Mouse (Mus musculus) midbrain, embryonic 16.5 days (tissue): Measurements from ENCODE around the gene Azin2. TPM values are rescaled to one million over a fixed set of nuclear protein-coding genes. Genes with fewer than 3 reads are reported as not detected.

Experiments used
- ATAC-seq: fragments of 200-750 bp; cut with Nextera tagmentation; 2 replicates; pipeline ENCODE4 v1.8.0; 2017; ENCODE audit warnings: moderate TSS enrichment
- H3K27ac ChIP-seq: fragments of 300-500 bp; sonication (generic); 2 replicates; pipeline ENCODE4 v1.5.1; 2014; ENCODE audit warnings: mild to moderate bottlenecking, low read length, mixed read lengths
- H3K27me3 ChIP-seq: fragments of 300-500 bp; sonication (generic); 2 replicates; pipeline ENCODE4 v1.6.1; 2014; ENCODE audit warnings: low read depth, low read length, mixed read lengths; ENCODE audit not compliant: control insufficient read depth, insufficient read depth
- H3K36me3 ChIP-seq: fragments of 300-500 bp; sonication (generic); 2 replicates; pipeline ENCODE4 v1.6.1; 2014; ENCODE audit warnings: mild to moderate bottlenecking, low read length, moderate library complexity, mixed read lengths; ENCODE audit not compliant: control insufficient read depth, insufficient read depth
- H3K4me1 ChIP-seq: fragments of 300-500 bp; sonication (generic); 2 replicates; pipeline ENCODE4 v1.6.1; 2014; ENCODE audit warnings: mild to moderate bottlenecking, low read length, mixed read lengths; ENCODE audit not compliant: control insufficient read depth, insufficient read depth
- H3K4me2 ChIP-seq: fragments of 300-500 bp; sonication (generic); 2 replicates; pipeline ENCODE4 v1.6.1; 2014; ENCODE audit warnings: mild to moderate bottlenecking, low read length, mixed read lengths
- H3K4me3 ChIP-seq: fragments of 300-500 bp; sonication (generic); 2 replicates; pipeline ENCODE4 v1.5.1; 2014; ENCODE audit warnings: low read depth, mild to moderate bottlenecking, low read length, moderate library complexity, mixed read lengths
- H3K9ac ChIP-seq: fragments of 300-500 bp; sonication (generic); 2 replicates; pipeline ENCODE4 v1.6.1; 2014; ENCODE audit warnings: low read depth, low read length, mixed read lengths
- H3K9me3 ChIP-seq: fragments of 300-500 bp; sonication (generic); replicated peaks from 2 replicates; pipeline ENCODE4 v1.6.1; 2014; ENCODE audit warnings: mild to moderate bottlenecking, low read length, mixed read lengths; ENCODE audit not compliant: control insufficient read depth, poor library complexity, severe bottlenecking
- WGBS: fragments of 180-500 bp; shearing (Covaris S2); extraction: QIAGEN DNeasy Blood & Tissue Kit; methylation state at CpG from one replicate; pipeline ENCODE4 v1.1.7; 2014; 5-methylcytosine and 5-hydroxymethylcytosine counted together
- polyA plus RNA-seq: library from polyadenylated mRNA; unstranded; fragments of >200 nt; fragmentation: Nextera tagmentation; extraction: Ambion mirVana; gene quantifications from 2 replicates; pipeline ENCODE4 v1.2.1, GENCODE M21; 2015

The Azin2 gene
- polyA plus RNA-seq, 1 experiment from 2014 or later, result 20.2 TPM

DNA sequence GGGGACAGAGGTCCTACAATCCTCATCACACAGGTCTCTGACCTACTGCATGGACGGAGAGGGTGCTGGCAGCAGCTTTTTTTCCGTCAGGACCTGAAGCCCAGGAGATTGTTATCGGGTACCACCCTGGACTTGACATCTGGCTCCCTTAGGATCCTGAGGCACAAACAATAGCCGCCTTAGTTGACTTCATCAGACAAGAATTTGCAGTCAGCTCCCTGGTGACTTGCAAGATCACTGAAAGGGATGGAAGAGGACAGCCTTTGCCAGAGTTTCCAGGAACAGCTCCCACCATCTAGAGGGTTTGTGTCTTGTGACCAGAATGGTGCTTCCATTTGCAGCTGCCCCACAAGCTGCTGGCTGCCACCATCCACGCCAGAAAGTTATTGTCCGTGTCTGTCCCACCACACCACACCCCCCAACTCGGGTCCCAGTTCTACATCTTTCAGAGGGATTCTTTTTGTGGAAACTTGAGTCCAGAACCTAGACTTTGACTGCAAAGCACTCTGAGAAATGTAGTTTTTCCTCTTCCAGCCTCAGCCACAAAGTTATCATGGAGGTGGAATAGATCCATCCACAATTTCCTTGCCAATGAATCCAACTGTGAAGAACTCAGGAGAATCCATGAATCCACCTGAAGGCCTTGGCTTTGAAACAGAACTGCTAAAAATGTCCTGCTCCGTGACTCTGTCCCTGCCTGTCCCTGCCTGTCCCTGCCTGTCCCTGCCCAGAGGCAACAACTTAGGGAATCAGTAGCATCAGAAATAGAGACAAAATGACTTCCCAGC lies 51.8 kb downstream of the Azin2 start:
- H3K4me2 ChIP-seq, result no peak overlapping the region
- no peak overlapping the region for H3K4me3 ChIP-seq
- H3K27ac ChIP-seq, result no peak overlapping the region
- no peak overlapping the region for H3K9ac ChIP-seq
- no peaks in the 10 kb centered on the region for H3K27me3 ChIP-seq
- 80% methylated on average over 8 of the region's 8 CpGs for WGBS
- H3K4me1 ChIP-seq, result no peaks in the 10 kb centered on the region
- no peak for ATAC-seq
- H3K36me3 ChIP-seq, result peaks cover 5% of the 10 kb centered on the region
- no peaks in the 10 kb centered on the region for H3K9me3 ChIP-seq

DNA sequence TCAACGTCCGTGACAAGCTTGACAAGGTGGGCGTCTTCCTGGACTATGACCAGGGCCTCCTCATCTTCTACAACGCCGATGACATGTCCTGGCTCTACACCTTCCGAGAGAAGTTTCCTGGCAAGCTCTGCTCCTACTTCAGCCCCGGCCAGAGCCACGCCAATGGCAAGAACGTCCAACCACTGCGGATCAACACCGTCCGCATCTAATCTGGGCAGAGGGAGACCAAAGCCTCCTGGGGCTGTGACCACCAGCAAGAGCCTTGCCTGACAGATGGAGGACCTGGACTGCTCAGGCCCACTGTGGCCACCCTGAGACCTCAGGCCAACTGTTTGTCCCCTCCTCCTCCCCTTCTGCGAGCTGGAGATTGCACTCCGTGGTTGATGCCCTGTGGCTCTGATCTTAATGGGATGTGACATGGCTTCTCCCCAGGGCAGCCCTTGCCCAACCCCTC lies 52.8 kb downstream of the Azin2 start:
- H3K4me2 ChIP-seq, result no peak overlapping the region
- H3K36me3 ChIP-seq, result peaks cover 5% of the 10 kb centered on the region
- H3K9me3 ChIP-seq, result no peaks in the 10 kb centered on the region
- no peaks in the 10 kb centered on the region for H3K4me1 ChIP-seq
- no peak overlapping the region for H3K27ac ChIP-seq
- H3K9ac ChIP-seq, result no peak overlapping the region
- no peaks in the 10 kb centered on the region for H3K27me3 ChIP-seq
- H3K4me3 ChIP-seq, result no peak overlapping the region
- ATAC-seq, result no peak
- 75% methylated on average over 14 of the region's 14 CpGs for WGBS

DNA sequence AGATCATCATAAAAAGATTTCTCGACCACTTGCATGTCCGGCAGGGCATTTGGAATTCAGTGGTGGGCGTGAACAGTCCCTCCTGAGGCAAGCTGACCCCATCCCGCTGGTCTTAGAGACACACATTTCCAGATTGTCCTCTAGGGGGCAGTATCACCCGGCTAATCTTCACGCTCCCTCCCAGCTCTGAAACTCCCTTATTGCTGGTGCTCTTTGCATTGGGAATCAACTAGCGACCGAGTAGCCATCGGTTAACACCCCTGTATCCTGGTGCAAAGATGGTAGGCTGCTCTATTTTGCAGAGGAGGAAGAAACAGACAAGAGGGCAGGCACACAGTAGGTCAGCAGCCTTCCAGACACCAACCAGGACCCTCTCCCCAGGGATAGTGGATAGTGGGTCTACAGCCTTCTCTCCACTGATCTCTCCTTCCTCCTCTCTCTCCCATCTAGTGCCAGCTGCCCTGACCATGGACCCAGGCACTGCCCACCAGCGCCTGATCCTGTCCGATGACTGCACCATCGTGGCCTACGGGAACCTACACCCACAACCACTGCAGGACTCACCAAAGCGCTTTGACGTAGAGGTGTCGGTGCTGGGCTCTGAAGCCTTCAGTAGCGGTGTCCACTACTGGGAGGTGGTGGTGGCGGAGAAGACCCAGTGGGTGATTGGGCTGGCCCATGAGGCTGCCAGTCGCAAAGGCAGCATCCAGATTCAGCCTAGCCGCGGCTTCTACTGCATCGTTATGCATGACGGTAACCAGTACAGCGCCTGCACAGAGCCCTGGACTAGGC lies 53.5 kb downstream of the Azin2 start:
- 65% methylated on average over 24 of the region's 24 CpGs for WGBS
- ATAC-seq, result no peak

DNA sequence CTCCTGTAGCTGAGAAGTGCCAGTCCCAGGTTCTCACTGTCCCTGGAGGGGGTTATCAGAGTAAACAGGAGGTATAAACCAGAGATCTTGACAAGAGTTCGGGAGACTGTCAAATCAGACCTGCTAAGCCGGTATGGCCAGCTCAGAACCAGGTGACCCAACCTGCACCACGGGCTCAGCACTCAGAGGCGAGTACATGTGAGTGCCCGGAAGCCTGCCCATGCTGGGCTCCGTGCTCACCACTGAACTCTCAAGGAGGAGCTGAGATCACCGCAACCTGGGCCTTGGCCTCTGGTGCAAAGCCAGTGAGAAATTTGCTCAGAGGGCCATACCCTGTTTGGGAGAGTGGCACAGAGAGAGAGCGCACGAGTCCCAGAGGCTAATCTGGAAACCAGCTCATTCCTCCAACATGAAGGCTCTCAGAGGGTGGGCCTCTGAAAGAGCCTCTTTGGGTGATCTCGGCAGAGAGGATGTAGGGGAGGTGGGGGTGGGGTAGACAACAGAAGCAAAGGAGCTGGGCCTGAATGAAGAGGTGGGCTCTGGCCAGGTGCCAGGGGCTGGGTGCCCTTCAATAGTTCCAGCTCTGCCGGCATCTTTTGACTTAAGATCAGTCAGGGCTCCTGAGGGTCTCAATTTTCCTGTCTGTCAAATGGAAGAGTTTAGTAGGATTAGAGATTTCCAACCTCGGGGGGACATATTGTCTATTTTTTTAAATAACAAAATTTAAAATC lies 54.8 kb downstream of the Azin2 start:
- no peaks in the 10 kb centered on the region for H3K4me1 ChIP-seq
- H3K4me2 ChIP-seq, result no peak overlapping the region
- no peaks in the 10 kb centered on the region for H3K9me3 ChIP-seq
- H3K4me3 ChIP-seq, result no peak overlapping the region
- 69% methylated on average over 12 of the region's 12 CpGs for WGBS
- no peak for ATAC-seq
- no peak overlapping the region for H3K27ac ChIP-seq
- H3K27me3 ChIP-seq, result no peaks in the 10 kb centered on the region; the same call in 1 of the 2 replicates
- H3K36me3 ChIP-seq, result peaks cover 7% of the 10 kb centered on the region
- H3K9ac ChIP-seq, result no peak overlapping the region

More for the DNA sequence above, 53.5 kb downstream of the Azin2 start:
- no peak overlapping the region for H3K4me2 ChIP-seq
- H3K27me3 ChIP-seq, result no peaks in the 10 kb centered on the region
- H3K9me3 ChIP-seq, result no peaks in the 10 kb centered on the region
- no peak overlapping the region for H3K9ac ChIP-seq
- no peak overlapping the region for H3K4me3 ChIP-seq
- no peaks in the 10 kb centered on the region for H3K4me1 ChIP-seq
- peaks cover 5% of the 10 kb centered on the region for H3K36me3 ChIP-seq
- no peak overlapping the region for H3K27ac ChIP-seq

DNA sequence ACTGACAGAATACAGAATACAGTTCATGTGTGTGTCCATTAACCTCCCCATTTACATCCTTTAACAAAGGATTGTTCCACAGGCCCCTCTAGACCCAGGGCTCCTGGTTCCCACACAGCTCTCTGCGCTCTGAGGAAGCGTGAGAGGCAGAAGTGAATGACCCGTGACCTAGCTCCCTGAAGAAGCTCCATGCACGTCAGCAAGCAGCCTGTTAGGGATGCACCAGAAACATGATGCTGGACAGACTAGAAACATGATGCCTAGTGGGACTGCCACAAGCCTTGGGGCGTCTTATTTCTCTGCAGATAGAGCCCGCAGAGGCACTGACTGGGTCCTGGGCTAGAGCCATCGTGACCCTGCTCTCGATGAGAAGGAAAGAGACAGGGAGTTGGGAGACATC lies 55.5 kb downstream of the Azin2 start:
- H3K9ac ChIP-seq, result 0 out of 2 replicates have a peak overlapping the region, but pooled peaks have one; percentile 28
- WGBS, result 58% methylated on average over 8 of the region's 8 CpGs
- no peak for ATAC-seq
- H3K36me3 ChIP-seq, result peaks cover 7% of the 10 kb centered on the region
- no peak overlapping the region for H3K27ac ChIP-seq
- H3K4me2 ChIP-seq, result no peak overlapping the region
- H3K4me1 ChIP-seq, result no peaks in the 10 kb centered on the region
- H3K9me3 ChIP-seq, result no peaks in the 10 kb centered on the region
- H3K27me3 ChIP-seq, result no peaks in the 10 kb centered on the region; the same call in 1 of the 2 replicates
- no peak overlapping the region for H3K4me3 ChIP-seq

DNA sequence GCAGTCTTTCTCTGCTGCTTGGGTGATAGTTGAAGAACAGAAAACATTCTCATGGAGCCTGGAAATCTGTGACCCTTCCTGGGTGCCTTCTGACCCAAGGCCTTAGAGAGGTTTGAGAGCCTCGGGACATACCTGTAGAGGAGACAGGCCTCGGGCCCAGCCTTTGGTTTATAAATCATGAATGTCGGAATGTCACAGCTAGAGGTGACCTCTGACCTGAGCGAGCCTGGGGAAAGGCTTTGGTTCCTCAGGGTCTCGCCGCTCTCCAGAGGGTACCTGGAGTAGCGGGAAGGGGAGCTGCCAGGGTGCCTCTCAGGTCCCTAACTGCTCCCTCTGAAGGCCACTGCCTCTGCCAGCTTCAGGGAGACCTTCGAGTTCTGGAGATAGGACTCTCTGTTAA lies 57.0 kb downstream of the Azin2 start:
- Histone ChIP-seq H3K4me3 (no peak overlapping the region), H3K27ac (no peak overlapping the region)

DNA sequence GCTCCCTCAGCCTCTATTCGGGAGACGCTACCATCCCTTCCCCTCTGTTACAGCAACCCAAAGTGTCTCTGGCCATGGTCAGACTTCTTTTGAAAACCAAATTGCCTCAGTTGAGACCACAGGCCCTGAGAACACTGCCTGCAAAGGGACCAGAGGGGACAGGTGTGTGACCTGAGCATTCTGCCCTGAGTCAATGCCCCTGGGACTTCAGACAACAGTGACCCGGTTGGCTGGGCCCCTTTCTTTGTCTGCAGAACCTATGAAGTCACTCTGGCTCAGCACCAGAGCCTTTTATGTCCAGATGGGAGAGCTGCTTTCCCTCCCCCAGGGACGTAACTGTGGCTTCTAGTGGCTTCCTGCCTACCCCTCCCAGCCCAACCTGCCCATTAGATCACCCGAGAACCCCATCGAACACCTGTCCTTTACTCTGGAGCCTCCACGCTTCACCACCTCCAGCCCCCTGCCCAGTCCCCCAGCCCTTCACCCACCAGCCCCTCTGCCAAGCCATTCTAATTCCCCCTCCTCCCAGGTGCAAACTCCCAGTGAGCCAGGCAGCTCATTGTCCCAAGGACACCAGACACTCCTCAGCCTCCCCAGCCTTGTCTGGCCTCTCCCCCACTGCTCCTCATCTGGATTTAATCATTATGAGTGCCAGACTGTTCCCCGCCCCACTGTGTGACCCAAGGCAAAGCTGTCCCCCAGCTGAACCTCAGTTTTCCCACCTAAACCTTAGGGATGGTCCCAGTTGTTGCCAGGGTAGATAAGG lies 58.0 kb downstream of the Azin2 start:
- H3K27me3 ChIP-seq, result no peaks in the 10 kb centered on the region; the same call in 1 of the 2 replicates
- H3K9ac ChIP-seq, result no peak overlapping the region
- H3K4me3 ChIP-seq, result no peak overlapping the region
- whole genome bisulfite sequencing, result 52% methylated on average over 8 of the region's 8 CpGs
- H3K4me2 ChIP-seq, result no peak overlapping the region
- ATAC-seq, result no peak
- peaks cover 9% of the 10 kb centered on the region for H3K4me1 ChIP-seq
- no peaks in the 10 kb centered on the region for H3K9me3 ChIP-seq
- H3K27ac ChIP-seq, result no peak overlapping the region
- H3K36me3 ChIP-seq, result peaks cover 2% of the 10 kb centered on the region; the same call in 1 of the 2 replicates

More for the DNA sequence above, 57.0 kb downstream of the Azin2 start:
- Histone ChIP-seq H3K4me2 (no peak overlapping the region), H3K27me3 (no peaks in the 10 kb centered on the region; the same call in 1 of the 2 replicates), H3K36me3 (peaks cover 7% of the 10 kb centered on the region), H3K9ac (no peak overlapping the region), H3K4me1 (no peaks in the 10 kb centered on the region), H3K9me3 (no peaks in the 10 kb centered on the region)
- ATAC-seq, result no peak
- WGBS, result 36% methylated on average over 8 of the region's 8 CpGs

DNA sequence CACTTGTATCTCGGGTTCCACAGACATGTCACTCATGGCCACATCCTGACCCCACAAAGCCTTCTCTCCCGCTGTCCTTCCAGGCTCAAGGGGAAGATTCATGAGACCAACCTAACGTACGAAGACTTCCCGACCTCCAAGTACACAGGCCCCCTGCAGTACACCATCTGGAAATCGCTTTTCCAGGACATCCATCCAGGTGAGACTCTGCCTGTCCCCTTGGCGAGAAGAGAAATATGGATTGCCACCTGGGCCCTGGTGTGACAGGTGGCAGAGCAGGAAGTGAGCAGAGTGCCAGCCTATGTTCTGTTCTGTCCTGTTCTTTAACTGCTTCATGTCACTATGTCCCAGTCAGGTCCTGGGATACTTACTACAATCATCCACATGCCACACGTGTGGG lies 59.9 kb downstream of the Azin2 start:
- Histone ChIP-seq H3K4me1 (peaks cover 19% of the 10 kb centered on the region), H3K36me3 (peaks cover 2% of the 10 kb centered on the region; the same call in 1 of the 2 replicates), H3K4me3 (no peak overlapping the region), H3K27me3 (no peaks in the 10 kb centered on the region; the same call in 1 of the 2 replicates), H3K27ac (no peak overlapping the region), H3K9ac (no peak overlapping the region), H3K9me3 (no peaks in the 10 kb centered on the region), H3K4me2 (no peak overlapping the region)
- WGBS, result 93% methylated on average over 8 of the region's 8 CpGs
- no peak for ATAC-seq
